Mouse (Mus musculus): ENCODE results near the gene Clrn3.
"Not testable (repeated sequence)": the region's sequence is repeated elsewhere in the genome, so short reads cannot be mapped to it uniquely, and the experiment has no call there.

The Clrn3 gene

DNA sequence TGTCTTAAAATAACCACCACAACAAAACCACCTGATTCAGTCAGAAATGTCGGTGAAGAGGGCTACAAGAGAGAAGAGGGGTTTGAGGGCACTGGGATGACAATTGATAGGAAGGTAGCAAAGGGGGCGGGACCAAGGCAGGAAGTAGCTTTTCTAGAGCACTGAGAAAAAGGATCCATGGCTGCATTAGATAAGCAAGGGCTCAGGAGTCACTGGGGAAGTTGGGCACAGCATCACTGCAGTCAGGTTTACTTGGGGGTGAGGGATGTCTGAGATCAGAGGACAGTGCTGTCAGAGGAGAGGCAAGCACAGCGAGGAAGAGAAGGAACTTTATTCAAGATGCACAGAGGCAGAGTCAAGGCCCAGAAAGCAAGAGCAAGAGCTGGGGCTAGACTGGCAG lies 7.5 kb upstream of the Clrn3 start:
- DNase-seq (ENCODE audit: low spot score), result no peak

DNA sequence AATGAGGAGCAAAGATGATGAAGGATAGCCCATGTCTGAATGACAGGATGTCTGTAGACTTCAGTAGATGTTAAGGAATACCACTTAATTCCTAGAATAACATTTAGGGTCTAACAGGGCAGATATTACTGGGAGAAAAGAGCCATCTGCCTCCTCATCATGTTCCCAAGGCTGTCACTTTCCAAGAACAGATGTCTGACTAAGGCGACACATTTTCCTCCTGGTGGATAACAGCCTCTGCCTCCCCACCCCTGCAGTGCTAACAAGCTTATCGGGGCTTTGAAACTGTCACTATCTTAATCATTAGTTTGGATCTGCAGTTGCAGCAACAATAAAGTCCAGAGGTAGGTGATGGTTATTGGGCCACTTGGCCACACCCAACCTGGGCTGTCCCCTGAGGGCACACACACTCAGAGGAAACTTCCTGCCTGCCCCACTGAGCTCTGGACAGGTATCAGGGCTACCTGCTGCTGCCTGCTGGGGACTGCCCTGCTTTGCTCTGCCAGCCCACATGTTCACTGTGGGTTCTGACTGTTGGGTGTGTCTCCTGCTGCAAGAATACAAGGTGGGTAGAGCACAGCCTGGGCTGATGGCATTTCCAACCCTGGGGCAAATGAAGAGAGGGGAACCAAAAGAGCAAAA lies 6.2 kb upstream of the Clrn3 start:
- no peak for DNase-seq (ENCODE audit: low spot score)

DNA sequence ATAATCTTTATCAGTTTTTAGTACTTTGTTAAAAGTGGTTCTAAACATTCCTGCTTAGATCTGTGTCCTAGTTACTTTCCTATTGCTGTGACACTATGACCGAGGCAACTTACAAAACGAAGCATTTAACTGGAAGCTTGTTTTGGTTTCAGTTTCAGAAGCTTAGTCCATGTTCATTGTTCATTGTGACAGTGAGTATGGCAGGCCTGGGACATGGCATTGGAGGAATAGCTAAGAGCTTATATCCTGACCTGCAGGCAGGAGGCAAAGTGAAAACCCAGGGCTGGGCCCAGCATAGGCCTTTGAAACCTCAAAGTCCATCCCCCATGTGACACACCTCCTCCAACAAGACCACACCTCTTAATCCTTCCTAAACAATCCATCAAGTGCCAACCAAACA lies 614 bp upstream of the Clrn3 start:
- no peak for DNase-seq (ENCODE audit: low spot score)

- no peak for DNase-seq (ENCODE audit: low spot score)
These were observed 1.3 kb downstream of the Clrn3 start for GRCm38 (mm10) chr7:135527169-135527568.

GRCm38 (mm10) chr7:135526574-135527152 lies 1.8 kb downstream of the Clrn3 start:
- DNase-seq (ENCODE audit: low spot score), result no peak

GRCm38 (mm10) chr7:135524424-135524967 lies 4.0 kb downstream of the Clrn3 start:
- no peak for DNase-seq (ENCODE audit: low spot score)

GRCm38 (mm10) chr7:135523981-135524380 lies 4.5 kb downstream of the Clrn3 start:
- no peak for DNase-seq (ENCODE audit: low spot score)

DNA sequence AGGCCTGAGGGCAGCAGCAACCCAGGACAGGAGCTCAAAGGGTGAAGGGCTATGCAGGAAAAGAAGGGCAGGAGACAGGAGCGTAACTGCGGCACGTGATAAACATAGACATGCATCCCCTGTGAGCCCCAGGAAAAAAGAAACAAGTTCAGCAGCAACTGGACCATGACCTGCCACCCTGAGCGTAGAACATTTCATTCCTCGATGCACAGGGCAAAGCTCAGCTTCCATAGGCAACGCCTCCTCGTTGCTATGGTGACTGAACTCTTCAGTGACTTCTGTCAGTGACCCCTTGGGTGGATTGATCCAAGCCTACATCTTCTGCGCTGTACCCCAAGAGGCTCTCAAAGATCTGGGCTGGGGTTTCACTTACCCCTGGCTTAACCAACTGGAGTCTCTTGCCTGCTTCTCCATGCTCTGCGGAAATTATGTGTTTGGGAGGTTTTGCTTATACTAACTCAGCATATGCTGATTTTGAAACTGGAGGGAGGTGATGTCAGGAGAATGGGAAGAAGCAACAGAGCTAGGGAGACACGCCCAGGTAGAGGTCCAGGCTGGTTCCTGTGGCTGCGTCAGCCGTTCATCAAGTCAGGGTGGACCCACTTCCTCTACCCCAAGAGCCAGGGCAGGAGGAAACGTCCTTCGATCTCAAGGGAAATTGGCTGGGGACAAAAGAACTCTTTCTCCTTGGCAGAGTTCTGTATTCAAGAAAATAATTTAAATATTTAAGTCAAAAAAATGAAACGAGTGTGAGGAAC lies 6.5 kb downstream of the Clrn3 start:
- no peak for DNase-seq (ENCODE audit: low spot score)

DNA sequence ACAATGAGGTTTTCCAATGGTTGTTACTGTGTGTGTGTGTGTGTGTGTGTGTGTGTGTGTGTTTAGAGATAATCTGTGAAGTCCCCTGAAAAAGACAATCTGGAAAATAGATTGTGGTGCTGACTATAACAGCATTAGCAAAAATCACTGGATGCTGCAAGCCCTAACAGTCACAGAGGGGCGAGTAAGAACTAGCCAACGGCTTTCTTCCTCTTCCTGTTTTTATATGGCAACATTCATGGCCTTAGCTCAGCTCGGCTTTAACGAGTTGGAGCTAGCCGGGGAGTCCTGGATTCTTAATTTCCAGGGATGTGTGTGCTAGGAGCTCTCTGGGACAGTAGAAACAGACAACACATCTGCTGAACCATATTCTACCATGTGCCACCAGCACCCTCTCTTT lies 8.2 kb downstream of the Clrn3 start:
- DNase-seq (ENCODE audit: low spot score), result no peak

DNA sequence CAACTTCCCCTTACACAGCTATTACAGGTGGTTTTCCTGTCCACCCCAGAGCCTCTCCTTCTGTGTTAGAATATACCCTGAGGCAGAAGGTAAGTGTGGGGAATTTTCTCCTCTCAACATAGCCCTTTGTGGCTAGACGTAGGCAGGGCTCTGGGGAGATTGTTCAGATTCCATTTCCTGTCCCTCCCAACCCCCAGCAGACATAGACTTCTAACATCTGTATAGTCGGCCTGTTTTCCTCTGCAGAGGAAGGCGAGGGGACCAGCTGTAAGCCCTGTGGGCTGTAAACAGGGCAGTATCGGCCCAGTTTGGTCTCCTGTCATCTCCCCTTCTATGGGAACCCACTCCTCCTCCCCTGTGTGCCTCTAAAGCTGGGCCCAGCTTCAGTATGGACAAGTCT lies 11.3 kb downstream of the Clrn3 start:
- no peak for DNase-seq (ENCODE audit: low spot score)

GRCm38 (mm10) chr7:135511723-135512122 lies 16.7 kb downstream of the Clrn3 start:
- DNase-seq (ENCODE audit: low spot score), result no peak

GRCm38 (mm10) chr7:135510431-135510830 lies 18.0 kb downstream of the Clrn3 start:
- no peak for DNase-seq (ENCODE audit: low spot score)

DNA sequence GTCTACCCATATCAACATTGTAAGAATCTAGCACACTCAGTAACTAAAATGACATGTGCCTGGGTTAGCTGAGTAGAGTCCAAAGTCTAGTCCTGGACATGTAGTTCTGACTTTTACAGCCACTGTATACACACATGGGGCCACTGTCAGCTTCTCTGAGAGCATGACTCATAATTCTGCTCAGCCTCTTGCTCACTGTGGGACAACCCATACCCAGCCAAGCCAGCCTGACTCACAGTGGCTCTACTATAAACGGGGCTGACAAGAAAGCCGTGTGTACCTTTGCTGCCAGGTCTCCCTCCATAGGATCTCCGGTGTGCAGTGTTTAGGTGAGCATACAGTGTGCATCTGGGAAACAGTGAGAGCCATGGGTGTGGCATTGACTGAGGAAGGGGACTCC lies 19.2 kb downstream of the Clrn3 start:
- no peak for DNase-seq (ENCODE audit: low spot score)

DNA sequence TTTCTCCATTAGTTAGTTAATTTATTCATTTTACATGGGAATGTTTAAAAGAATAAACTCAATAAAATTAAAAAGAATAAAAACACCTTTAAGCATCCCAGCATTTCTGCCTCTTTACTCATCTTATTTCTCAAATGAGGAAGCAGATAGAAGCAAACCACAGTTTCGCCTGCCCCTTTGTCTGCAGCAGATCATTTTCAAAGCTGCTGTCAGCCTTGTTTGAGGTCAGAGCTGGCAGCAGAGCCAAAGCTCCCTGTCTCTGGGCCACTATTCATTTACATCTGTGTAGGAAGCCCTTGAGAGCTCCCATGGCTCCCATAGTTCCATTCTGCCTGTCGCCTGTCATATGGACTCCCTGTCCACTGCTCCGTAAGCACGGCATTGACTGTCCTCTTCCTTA lies 19.9 kb downstream of the Clrn3 start:
- no peak for DNase-seq (ENCODE audit: low spot score)

DNA sequence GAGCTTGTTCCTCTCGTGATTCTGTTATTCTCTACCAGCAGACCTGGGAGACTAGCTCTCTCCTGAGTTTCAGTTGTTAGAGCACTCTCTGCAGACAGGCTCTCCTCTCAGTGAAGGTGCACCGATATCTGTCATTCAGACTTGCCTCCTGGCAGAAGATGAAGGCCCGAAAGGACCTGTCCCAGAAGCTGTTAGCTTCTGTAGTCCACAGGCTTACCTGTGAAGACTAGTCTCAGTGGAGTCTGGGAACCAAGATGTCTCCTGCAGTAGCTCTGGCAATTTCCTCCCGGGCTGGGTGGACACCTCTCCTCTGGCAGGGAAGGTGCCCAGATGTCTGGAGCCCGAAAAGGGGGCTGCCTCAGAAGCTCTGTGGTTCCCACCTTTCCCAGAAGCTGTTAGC lies 21.9 kb downstream of the Clrn3 start:
- not testable (repeated sequence) for DNase-seq (ENCODE audit: low spot score)

DNA sequence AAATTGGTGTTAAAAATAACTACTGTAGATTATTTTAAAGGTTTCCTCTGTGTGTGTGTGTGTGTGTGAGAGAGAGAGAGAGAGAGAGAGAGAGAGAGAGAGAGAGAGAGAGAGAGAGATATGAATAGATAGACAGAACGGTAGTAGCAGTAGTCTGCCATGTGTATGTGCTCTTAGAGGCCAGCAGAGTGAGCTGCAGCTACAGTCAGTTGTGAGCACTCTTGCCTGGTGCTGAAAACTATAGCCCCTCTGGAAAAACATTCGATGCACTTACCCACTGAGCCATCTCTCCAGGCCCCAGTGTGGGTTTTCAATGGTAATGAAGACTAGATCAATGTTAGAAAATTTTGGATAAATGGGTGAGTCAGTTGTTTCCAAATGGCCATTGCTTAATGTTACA lies 29.1 kb downstream of the Clrn3 start:
- DNase-seq (ENCODE audit: low spot score), result no peak

DNA sequence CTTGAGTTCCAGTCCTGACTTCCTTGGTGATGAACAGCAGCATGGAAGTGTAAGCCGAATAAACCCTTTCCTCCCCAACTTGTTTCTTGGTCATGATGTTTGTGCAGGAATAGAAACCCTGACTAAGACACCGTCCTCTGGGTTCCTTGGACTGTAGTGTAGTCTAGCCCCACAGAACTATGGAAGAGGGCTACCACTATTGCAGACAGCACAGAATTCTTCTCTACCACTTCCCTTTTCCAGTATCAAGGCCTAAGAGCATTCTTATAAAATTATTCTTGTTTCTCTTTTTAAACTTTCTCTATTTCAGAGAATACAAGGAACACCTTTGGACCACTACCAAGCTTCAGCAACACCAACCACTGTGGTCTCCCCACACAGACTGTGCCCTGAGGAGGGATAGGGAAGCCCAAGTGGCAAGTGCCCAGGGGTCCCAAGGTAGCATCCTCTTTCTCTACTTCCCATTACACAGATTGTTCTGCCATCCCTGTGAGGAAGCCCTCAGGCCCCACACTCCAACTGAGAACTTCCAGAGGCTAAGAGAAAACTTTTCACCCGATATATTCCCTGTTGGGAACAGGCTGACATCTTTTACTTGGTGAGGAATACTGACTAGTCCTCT lies 29.8 kb downstream of the Clrn3 start:
- DNase-seq (ENCODE audit: low spot score), result no peak

GRCm38 (mm10) chr7:135495303-135495702 lies 33.2 kb downstream of the Clrn3 start:
- DNase-seq (ENCODE audit: low spot score), result no peak

DNA sequence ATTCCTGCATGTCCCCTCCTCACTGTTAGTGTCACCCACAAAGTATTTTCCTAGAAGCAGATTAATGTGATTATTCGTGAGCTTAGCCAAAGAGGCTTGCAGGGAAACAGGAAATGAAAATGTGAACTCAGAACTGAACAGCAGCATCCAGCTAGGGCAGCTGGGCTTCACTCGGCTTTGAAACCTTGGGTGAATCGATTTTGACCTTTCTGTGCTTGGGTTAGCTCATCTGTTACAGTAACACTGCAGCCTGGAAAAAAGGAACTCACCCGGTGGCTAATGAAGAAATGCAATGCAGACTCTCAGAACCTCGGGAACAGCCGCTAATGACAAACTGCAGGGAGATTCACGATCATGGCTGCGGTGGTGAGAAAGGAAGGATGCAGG lies 38.0 kb downstream of the Clrn3 start:
- no peak for DNase-seq (ENCODE audit: low spot score)

DNA sequence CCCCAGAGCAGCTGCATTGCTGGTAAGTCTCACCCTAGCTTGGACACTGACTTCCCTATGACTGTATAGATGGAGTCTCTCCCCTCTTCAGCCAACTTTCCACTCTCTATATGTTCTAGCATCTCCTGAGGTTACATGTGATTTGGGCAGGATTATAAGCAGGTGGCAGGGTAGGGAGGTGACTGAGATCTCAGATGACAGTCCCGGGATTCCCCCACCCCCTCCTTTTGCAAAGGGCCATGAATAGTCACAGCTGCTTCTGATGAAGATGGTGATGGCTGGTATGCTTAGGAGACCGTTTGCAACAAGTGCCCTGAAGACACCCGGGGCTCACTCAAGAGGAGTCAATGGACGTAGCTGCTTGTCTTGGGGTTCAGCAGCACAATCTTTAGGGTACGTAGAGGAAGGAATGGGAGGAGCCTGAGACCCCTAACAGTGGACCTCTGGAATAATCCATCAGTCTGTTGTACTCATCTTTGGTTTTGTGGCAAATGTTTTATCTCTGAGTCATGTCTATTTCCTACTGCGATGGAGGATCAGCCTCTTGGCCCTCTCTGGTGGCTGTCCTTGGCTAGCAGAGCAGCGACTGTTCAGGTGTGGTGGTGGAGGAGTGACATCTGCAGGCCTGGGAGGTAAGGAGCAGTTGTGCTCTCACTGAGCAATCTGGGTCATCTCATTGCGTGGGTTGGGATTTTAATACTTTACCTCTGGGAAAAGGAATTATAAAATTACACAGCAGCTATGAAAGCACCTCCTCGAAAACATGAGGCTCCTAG lies 38.5 kb downstream of the Clrn3 start:
- no peak for DNase-seq (ENCODE audit: low spot score)

- no peak for DNase-seq (ENCODE audit: low spot score)
These were observed 40.1 kb downstream of the Clrn3 start for GRCm38 (mm10) chr7:135488214-135488810.

DNA sequence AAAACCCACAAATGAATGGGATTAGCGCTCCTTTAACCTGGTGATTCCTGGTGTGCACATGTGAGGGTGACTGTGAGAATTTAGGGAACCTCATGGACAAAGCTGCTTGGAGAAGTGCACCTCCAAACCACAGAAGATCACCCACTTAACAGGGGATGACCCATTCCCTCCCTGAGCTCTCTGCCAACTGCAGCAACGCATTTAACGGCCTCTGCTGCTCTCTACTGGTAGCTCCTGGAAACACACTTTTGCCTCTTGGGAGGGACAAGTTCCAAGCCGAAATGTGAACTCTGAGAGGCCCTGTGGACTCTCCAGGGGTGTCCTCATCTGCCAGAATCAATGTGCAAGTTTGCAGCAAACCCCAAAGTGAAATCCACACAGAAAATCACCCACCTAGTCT lies 41.0 kb downstream of the Clrn3 start:
- DNase-seq (ENCODE audit: low spot score), result peak; percentile 45
